Mouse (Mus musculus): Measurements from ENCODE around the gene Rexo5. TPM values are rescaled to one million over a fixed set of nuclear protein-coding genes. Genes with fewer than 3 reads are reported as not detected.

Rexo5 gene
- polyA plus RNA-seq, 3 experiments from 2014 or later, result 32.0 to 39.9 (median 33.8) TPM

DNA sequence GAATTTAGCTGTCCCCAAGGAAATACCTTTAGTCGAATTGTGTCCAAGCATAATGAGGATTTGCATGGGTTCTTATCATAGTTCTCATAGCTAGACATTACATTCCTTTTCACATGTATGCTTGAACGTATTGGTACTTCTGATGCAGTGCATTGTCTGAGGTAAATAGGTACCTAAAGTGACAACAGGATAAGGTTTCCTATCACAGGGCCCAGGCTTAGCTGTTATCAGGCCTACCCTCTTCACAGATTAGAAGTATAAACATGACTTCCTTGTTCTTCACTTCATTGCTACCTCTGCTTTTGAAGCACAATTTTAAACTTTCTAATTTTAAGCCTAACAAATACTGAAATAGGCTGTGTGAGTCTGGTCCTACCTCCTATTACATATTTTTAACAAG is 51.7 kb downstream of the Rexo5 start:
- ATAC-seq, result no peak

DNA sequence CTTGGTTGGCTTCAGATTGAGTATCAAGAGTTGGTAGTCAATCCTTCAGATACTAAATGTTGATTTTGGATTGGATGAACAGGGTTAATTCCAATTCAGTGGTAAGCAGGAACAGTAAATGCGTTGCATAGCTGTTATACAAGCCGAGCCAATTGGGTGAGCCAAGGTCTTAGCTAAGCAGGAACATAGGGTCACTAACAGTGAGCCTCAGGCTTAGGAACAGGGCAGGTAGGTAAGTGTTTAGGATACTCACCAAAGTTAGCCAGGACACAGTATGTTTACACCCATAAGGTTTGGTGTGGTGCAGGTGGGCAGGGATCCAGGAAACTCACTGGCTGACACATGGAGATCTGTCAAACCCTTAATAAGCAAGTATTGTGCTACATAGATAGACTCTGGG is 53.6 kb downstream of the Rexo5 start:
- ATAC-seq, result no peak

DNA sequence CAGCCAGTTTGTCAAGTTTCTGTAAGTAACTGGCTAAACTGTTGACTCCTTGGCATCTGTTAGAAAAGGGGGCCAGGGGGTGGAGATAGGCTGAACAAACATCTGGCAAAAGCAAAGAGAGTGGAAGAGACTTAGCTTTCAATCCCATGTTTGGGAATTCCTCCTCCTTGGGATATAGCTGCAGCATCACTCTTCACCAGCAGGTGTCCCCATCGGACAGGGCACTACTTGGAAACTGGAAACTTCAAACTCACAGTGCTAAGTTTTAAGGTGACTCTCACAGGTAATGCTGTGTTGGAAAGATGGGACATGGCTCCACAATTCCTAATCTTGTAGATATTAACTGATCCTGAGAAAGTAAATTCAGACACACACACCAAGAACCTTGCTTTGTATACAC is 55.3 kb downstream of the Rexo5 start:
- peak; percentile 73 for ATAC-seq

DNA sequence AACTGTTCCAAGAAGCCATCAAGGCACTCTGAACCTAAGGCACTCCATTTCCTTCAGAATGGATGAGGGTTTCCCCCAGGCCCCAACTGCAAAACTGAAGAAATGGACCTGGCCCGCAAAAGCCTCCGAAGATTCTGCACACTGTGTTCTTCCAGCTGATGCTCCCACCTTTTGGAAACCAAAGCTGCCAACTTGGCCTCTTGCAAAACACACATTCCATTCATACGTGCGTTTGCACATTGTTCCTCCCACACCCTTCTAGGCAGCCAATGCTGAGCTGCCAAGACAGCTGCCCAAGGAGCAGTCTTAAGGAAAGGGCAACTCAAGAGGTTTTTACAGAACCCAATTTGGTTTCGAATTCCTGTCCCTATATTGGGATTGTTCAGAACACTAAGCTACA is 56.9 kb downstream of the Rexo5 start:
- ATAC-seq, result no peak

DNA sequence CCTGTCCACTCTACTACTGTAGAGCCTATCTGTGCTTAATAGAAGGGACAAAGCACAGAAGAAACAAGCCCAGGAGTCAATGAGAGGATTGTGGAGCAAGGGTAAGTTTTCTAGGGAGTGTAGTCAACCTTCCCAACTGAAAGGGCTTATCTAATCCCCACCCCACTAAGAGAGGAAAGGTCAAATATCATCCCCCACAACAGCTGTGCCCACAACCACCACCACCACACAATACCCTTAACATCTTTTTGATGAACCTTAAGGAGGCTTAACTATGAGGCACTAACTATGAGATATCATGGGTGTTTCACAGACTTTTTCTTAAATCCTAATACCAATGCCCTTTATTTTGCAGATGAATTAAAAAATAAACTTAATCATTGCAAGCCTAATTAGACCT is 58.7 kb downstream of the Rexo5 start:
- no peak for ATAC-seq

DNA sequence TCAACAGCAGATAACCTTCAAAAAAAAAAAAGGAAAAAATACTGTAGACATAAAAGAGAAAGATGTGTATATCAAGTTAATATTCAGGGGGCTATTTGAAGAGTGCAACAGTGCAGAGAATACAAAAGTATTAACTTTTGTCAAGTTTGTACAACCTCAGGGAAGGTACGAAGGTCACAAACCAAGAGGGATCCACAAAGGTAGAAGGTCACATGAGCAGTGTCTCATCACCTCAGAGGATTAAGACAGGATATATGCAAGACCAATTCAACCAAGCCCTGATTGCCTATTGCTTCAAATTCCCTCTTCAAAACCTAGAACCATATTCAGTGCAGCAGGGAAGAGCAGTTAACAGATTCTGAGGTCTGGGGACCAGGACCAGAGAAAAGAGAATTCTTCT is 59.4 kb downstream of the Rexo5 start:
- ATAC-seq, result no peak

DNA sequence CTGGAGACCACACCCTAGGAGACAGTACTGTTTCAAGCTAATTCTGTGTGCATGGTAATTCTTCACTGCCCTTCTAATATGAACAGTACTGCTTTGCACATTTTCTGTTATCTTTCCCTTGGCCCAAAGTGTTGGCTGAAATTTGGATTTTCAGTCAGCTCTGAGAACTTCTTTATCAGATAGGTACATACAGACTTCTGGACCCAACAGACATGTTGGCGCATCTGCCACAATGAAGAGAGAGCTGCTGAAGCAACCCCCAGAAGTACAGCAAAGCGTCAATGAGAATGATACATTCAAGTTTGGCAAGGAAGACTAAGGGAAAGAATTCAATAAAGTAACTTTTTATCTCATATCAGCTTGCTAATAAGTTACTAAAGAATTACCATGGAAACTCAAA is 60.6 kb downstream of the Rexo5 start:
- no peak for ATAC-seq

DNA sequence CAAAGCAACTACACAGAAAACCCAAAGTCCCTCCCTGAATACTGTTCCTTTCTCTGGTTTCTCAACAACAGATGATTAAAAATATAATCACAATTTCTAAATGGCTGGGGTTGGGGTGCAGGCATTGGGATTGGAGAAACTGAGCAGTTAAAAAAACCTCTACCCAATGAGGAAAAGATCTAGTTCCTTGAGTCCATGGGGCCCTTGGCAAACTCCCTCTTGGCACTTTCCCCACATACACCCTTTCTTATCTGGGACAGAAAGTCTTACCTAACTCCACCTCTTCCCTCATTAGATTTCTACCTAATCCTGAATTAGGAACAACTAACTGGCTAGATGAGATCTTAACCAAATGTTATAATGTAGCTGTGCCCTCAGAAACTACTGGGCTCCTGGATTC is 61.2 kb downstream of the Rexo5 start:
- no peak for ATAC-seq

DNA sequence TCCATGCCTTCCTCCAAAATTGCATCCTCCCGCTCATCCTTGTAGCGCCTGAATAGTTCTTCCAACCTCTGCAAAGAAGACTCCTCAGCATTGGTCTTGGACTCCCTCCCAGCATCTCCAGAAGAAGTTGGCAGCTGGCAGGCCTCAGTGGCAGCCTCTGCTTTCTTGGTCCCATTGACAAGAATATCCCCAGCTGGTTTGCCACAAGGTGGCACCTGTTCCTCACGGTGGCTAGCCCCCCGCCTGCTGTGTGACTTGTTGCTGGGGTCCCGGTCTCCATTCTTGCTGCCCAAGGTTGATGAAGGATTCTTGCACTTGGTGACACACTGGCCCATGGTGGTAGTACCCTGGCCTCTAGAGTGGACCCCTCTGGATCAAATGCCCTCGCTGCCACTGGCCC is 65.7 kb downstream of the Rexo5 start:
- ATAC-seq, result no peak

DNA sequence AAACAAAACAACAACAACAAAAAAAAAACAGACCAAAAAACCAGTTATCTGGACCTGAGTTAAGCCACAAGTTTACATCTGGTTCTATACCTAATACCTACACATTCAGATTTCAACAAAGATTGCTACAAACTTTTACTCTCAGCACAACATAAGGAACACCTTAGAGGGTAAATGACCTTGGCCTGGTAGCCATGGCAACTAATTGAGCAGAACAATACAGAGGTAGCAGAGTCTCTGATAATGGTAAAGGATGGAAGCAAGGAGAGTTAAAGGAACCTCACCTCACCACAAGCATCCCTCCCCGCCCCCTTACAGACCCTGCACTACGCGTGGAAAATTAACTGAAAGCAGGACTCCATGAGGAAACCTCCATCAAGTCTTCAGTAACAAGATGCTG is 66.3 kb downstream of the Rexo5 start:
- ATAC-seq, result no peak

DNA sequence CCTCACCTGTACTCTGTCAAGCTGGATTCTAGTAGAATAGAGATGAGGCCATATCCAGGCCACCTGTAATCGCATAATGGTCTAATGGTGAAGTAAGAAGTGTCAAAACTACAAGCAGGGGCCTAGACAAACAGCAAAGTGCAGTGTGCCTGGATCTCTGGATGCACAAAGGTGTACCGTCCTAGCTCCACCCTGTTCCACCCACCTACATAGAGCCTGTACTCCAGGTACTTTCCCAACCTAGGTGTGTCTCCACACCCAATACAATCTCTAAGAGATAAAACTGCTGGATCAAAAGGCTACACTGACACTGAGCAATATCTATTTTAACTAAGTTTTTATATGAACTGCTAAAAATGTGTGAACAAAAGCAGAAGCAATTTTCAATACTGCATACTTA is 66.7 kb downstream of the Rexo5 start:
- ATAC-seq, result no peak

DNA sequence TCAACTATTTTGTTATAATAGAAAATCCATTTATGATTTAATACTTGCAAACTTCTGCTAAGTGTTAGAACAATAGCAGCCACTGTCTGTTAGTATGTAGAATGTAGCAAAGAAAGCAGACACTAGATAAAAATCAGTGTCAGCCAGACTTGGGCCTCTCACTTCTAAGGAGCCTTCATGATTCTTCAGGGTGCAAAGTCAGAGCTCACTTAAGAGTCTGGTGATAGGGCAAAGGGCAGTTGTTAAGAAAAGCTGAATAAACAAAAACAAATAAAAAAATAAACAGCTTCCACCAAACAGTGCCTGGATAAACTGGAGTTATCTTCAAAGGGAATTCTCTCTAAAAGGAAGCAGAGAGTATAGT is 67.1 kb downstream of the Rexo5 start:
- ATAC-seq, result no peak

DNA sequence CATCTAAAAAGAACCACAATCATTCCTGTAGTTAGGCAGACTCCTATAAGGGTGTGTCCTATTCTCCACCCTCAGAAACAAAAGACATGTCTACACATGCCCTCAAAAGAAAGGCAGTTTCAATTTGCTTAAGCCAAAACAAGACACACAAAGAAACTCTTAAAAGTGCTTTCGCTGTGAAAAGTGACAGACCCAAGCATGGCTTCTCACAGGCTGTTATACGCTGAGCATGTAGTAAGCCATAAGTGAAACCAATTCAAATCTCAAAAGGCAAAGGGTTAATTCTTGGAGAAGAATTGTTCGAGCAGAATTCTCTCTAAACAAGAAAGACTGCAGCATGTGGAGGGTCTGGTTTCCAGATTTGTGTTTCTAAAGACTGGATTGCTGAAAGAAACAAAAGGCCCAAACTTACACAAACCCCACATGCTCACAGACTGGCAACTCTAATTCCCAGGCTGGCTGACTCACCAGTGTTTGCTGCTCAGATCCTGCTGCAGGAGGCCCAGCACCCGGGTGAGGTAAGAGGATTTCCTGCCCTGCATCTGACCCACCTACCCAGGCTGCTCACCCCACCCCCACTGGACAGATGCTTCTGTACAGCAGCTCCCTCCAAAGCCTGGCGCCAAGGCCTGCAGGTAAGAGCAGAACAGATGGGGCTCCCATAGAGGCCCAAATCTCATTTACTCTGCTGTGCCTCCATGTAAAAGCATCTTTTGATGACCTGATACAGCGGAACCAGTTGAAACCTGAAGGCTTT is 67.7 kb downstream of the Rexo5 start:
- ATAC-seq, result peak; percentile 89

DNA sequence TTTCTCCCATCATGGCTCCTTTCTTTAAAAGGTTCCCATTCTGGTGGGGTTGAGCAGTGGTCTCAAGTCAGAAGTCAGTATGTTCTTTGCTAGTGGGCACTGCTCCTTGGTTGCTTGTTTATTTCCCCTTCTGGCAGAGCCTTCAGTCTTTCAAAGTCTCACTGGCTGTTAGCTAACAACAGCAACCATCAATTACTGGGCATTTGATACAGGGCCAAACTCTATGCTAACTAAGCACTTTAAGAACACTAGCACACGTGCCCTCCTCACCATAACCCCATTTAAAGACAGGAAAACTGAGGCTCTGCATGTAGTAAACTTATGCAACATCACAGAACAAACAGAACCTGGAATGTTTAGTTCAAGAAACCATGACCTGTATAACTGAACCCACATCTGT is 68.4 kb downstream of the Rexo5 start:
- ATAC-seq, result no peak

DNA sequence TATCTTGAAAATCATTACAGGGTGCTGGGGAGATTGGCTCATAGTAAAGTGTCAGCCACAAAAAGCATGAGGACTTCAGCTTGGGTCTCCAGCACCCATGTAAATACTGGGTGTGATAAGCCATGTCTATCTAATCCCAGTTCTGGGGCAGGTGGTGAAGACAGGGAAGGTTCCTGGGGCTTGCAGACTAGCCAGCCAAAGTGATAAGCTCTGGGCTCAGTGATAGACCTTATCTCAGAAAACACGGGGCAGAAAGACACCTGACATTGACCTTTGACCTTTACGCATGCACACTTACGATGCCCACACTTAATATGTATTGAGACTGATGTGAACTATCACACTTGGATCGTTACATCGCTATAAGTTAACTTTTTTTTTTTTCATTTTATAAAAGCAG is 70.7 kb downstream of the Rexo5 start:
- ATAC-seq, result no peak

DNA sequence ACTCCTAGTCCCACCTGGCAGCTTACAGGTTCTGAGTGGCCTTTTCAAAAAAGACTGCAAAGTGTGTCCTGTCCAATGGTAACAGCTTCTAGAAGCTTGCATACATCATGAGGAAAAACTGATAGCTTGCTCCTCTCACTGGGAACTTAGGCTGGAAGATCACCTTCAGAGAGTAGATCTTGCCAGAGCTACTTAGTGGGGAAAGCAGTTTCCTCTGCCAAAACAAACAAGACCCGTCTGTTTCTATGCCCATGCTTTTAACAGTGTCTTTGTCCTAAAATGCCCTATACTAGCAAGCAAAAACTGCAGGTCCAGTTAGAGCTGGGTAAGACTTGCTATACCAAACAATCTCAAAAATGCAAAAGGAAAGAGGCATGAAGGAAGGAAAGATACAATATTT is 72.3 kb downstream of the Rexo5 start:
- ATAC-seq, result no peak

DNA sequence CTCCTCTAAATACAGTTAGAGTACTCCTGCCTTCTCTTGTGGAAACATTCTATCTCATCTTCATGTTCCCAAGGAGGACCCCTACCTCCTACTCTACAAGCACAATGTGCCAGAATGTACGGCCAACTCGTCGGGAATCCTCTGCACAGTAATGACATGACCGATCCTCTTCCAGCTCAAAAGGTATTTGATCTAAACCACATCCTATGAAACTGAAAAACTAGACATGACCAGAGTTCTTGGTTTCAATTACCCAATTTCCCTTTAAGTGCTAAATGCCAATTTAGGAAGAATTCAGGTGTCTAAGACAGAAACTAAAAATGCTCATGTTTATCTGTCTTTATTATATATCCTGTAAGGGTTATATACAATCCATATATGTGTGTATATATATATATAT is 78.4 kb downstream of the Rexo5 start:
- ATAC-seq, result peak; percentile 67

DNA sequence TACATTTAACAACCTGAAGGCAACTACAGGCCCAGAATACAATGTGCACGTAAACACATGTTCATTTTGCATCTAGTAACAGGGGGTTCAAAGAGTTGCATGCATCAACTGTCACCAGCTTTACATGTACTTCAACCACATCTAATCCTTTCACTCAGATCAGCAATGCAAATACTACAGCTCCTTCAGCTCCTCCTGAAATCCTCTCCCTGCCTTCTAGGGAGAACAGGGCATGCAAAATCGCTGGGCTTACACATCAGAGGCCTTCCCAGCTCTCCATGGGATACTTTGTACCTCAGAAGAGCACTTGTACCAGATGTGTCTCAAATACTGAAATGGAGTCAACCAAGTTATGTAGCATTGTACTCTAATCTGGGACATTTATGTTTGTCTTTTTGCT is 79.2 kb downstream of the Rexo5 start:
- no peak for ATAC-seq

DNA sequence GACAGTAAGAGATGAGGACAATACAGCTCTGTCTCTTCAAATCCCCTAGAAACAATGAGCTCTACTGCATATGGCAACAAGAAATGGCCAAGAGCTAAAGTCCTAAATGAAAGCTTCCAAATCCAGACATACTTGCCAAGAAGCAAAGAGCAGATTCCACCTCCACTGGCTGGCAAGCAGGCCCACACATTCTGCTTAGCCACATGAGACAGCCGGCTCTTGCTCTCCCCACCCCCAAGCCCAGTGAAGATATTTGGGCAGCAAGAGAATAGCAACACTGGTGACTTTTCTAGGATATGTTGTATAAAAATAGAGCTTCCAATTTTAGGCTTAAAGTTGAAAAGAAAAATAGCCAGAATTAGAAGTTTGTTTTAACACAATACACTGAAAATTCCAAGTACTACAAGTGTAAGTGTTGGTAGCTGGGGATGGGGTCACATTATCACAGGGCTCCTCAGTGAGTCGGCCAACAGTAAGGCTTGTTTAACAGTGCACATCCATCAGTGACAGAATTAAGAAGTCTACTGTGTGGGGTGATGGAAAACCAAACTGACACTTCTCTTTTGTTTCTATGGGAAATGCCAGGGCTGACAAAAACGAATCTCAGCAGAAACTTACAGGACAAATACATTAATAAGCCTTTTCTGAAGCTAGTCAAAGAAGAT is 82.1 kb downstream of the Rexo5 start:
- no peak for ATAC-seq

DNA sequence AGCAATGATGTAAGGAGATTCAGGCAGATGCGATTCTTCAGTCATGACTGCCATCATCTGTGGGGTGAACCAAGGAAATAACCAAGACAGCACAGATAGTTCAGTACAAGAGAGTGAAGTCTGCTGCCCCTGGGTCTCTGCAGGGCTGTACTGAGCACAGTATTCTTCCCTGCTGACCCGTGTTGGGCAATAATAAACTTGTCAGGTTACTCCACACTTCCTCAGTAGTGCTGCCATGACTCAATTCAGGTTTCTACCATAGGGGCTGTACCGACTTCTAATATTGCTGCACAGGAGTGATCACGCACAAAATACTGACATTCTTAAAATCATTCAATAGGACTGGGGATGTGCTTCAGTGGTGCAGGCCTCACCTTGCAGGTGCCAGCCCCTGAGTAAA is 85.4 kb downstream of the Rexo5 start:
- ATAC-seq, result no peak

DNA sequence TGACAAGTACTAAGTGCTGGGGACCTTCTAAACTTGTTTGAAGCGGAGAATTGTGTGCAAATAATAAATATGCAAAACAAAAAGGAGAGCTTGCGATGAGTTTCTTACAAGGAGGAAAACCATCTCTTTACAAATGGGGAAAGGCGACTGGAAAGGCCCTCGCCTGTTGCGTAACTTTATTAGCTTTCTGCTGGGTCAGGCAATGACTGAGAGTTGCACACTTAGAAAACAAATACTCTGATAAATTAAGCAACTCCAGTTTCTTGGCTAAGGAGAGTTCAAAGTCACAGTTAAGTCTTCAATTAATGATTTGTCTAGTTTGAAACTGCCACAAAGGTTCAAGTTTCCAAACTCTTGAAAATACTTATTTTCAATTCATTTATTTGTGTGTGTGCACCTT is 86.5 kb downstream of the Rexo5 start:
- no peak for ATAC-seq

DNA sequence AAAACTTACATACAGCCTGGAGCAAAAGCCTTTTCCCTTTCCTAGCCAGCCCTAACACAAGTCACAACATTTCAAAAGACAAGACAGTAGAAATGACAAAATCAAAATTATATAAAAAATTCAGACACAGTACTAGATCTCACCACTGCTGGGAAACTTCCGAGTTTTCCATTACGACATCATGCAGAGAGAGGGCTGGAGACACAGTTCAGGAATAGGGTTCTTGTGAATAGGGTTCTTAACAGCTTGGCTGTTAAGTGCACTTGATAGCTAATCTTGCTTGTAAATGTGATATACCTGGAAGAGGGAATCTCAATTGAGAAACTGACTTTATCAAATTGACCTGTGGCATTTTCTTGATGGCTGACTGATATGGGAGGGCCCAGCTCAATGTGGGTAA is 87.4 kb downstream of the Rexo5 start:
- no peak for ATAC-seq

DNA sequence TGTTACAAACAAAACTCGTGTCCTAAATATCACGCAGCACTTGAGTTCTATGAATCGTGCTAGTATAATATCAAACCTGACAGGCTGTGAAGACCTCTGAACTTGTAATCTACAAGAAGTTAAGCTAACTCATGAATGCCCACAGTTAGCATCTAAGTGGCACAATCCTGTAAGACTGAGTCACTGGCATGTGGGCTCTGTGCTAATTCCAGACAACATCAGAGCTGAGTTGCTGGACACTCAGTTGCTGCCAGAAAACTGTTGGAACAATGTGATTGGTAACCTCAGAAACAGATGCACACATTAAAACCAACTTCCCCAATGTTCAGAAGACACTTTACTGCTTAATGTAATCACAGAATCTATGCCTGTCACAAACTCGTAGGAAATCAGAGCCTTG is 94.1 kb downstream of the Rexo5 start:
- ATAC-seq, result no peak

DNA sequence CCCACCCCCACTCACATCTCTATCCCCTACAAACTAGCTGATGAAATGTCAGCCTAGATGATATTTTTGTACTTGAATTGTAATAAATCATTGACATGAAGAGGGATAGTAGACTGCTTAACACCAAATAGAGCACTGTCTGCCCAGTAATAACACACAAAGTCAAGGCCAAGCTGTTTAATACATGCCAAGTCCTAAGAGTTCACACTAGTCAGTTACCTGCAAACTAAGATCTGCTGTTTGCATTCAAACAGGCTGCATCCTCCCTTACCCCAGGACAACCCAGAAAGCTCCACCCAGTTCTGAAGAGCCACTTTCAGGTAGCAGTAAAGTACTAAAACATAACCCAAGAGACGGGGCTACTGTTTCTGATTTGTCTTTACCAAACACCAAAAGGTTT is 98.4 kb downstream of the Rexo5 start:
- no peak for ATAC-seq

DNA sequence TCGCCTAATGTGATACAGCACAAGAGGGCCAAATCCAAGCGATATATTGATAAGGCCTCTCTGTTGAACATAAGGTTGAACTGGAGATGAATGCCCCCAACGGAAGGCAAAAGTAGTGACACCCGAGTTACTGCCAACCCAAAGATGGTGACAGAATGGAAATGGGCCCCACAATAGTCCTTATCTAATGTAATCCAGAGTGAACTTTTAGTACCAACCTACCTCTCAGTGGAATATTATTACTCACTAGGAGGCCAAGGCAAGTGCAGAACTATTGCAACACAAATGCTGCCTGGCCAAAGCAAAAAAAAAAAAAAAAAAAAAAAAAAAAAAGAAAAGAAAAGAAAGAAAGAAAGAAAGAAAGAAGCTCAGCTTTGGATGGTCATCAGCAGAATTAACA is 98.9 kb downstream of the Rexo5 start:
- ATAC-seq, result no peak

Data from inflammation-experienced regulatory T-cells, adult 6 months (primary cell).